In the genomic region with DNA sequence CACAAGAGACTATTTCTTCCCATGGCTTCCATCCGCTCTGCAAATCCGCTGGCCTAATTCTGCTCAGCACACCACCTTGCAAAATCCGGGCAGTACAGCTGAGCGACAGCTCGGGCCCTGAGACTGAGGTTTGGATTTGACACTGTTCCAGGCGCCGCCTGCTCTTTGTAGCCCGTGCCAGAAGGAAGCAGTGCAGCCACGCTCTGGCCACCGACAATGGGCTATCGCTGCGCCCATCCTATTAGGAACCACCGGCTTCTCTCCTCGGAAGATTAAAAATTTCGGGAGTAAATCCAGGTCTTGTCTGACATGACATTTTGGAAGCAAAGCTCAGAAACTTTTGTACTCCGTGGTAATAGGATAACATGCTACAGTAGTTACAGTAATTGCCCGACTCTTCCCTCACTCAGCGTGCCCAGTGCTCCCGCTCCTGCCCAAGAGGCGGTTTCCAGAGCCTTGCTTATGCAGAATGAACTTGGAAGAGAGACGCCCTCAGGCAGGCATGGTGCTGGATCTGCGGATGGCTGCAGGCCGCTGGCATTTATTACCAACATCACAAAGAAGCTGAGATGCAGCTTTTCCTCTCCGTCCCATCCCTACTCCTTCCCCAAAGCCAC, we compare ENCODE assay signal across 12 mouse cellular contexts.
DNase-seq lines count a peak whose midpoint lies in the region; ATAC-seq lines count a peak whose summit lies in the region.
"Had no signal": no experiment of that assay in that cellular context is flagged by ENCODE, and none has a peak within 500 bp of the region (broad histone marks: within the 10 kb centered on the region; RNA-seq: fewer than 3 reads in every experiment).

No protein-coding gene starts in this region.

- no peaks in the 10 kb centered on the region for H3K4me1 ChIP-seq in heart, embryonic 11.5 days (ENCODE audit: control insufficient read depth, insufficient read depth, low read length)
- H3K4me1 ChIP-seq: lung, embryonic 15.5 days; midbrain, embryonic 12.5 days; neural tube, embryonic 13.5 days had no signal

- peak; percentile 41 to 64 for DNase-seq in layer of hippocampus, postnatal 10 days (ENCODE audit: low spot score in 2 of 2)
- no peak for DNase-seq in layer of hippocampus, adult 11-12 months (ENCODE audit: low spot score)
- peak; percentile 20 for DNase-seq in retina, adult 2 months (ENCODE audit: low read depth, low spot score)
- DNase-seq in retina, postnatal 1 day, result no peak
- peak; percentile 48 for DNase-seq in cerebellum, adult 8-10 months
- DNase-seq in right cerebral cortex, postnatal 14 days, result peak; percentile 11

- H3K27me3 ChIP-seq in heart, embryonic 11.5 days (ENCODE audit: control insufficient read depth, insufficient read depth, low read length), result no peaks in the 10 kb centered on the region
- H3K27me3 ChIP-seq: CH12.LX; lung, embryonic 15.5 days; midbrain, embryonic 12.5 days; neural tube, embryonic 13.5 days had no signal

- H3K9ac ChIP-seq in heart, embryonic 11.5 days (ENCODE audit: low read depth, low read length), result no peak overlapping the region
- H3K9ac ChIP-seq: lung, embryonic 15.5 days; midbrain, embryonic 12.5 days; neural tube, embryonic 13.5 days had no signal

- no peak overlapping the region for H3K4me3 ChIP-seq in heart, embryonic 11.5 days (ENCODE audit: low read depth, low read length)
- H3K4me3 ChIP-seq: lung, embryonic 15.5 days; midbrain, embryonic 12.5 days; neural tube, embryonic 13.5 days had no signal

- H3K9me3 ChIP-seq in heart, embryonic 11.5 days (replicated peaks; ENCODE audit: control insufficient read depth, low read length), result no peaks in the 10 kb centered on the region
- H3K9me3 ChIP-seq: lung, embryonic 15.5 days; midbrain, embryonic 12.5 days; neural tube, embryonic 13.5 days had no signal

- no peaks in the 10 kb centered on the region for H3K36me3 ChIP-seq in heart, embryonic 11.5 days (ENCODE audit: control insufficient read depth, insufficient read depth, low read length)
- H3K36me3 ChIP-seq: lung, embryonic 15.5 days; midbrain, embryonic 12.5 days; neural tube, embryonic 13.5 days had no signal

- H3K4me2 ChIP-seq in heart, embryonic 11.5 days, result no peak overlapping the region
- H3K4me2 ChIP-seq: lung, embryonic 15.5 days; midbrain, embryonic 12.5 days; neural tube, embryonic 13.5 days had no signal

- WGBS in heart, embryonic 11.5 days (ENCODE audit: insufficient replicate concordance), result 81% methylated on average over 24 of the region's 24 CpGs

- no peak overlapping the region for H3K27ac ChIP-seq in heart, embryonic 11.5 days (ENCODE audit: low read depth, low read length)
- H3K27ac ChIP-seq: lung, embryonic 15.5 days; midbrain, embryonic 12.5 days; neural tube, embryonic 13.5 days had no signal

- ATAC-seq in heart, embryonic 11.5 days (replicated peaks; ENCODE audit: insufficient number of reproducible peaks, low FRiP score, low TSS enrichment), result no peak
- ATAC-seq: Patski had no signal

Comparison
In these comparisons a context has a peak if more than half of its experiments do, and no peak if none do; other contexts are left out.
1. DNase-seq: peak in layer of hippocampus, postnatal 10 days (2 of 2), retina, adult 2 months (single experiment), cerebellum, adult 8-10 months (single experiment) and right cerebral cortex, postnatal 14 days (single experiment); none in layer of hippocampus, adult 11-12 months (single experiment) and retina, postnatal 1 day (single experiment).